Mouse (Mus musculus) kidney, adult 2 months (tissue): ENCODE results near the gene Col6a2. TPM values are rescaled to one million over a fixed set of nuclear protein-coding genes. Genes with fewer than 3 reads are reported as not detected.

Source experiments
- DNase-seq: peaks from one replicate; pipeline ENCODE4 v3.0.0; 2021
- H3K27ac ChIP-seq: fragments of 200-500 bp; 2 replicates; pipeline ENCODE4 v1.5.1; 2012; ENCODE audit warnings: low read depth, low read length, control low read depth, inconsistent platforms; ENCODE audit not compliant: insufficient read depth
- H3K27me3 ChIP-seq: fragments of 200-500 bp; replicated peaks from 2 replicates; pipeline ENCODE4 v1.6.1; 2012; ENCODE audit warnings: mild to moderate bottlenecking, moderate library complexity, low read length, inconsistent platforms; ENCODE audit not compliant: control insufficient read depth, insufficient read depth
- H3K36me3 ChIP-seq: fragments of 200-500 bp; 2 replicates; pipeline ENCODE4 v1.6.1; 2012; ENCODE audit warnings: mild to moderate bottlenecking, moderate library complexity, low read length, inconsistent platforms; ENCODE audit not compliant: control insufficient read depth, insufficient read depth
- H3K4me1 ChIP-seq: fragments of 200-500 bp; 2 replicates; pipeline ENCODE4 v1.6.1; 2011; ENCODE audit warnings: low read length; ENCODE audit not compliant: control insufficient read depth, insufficient read depth
- H3K4me3 ChIP-seq: fragments of 200-500 bp; 2 replicates; pipeline ENCODE4 v1.5.1; 2011; ENCODE audit warnings: mild to moderate bottlenecking, low read depth, low read length, control low read depth; ENCODE audit not compliant: insufficient read depth
- CTCF ChIP-seq: fragments of 200-500 bp; conservative IDR thresholded peaks from 2 replicates; pipeline ENCODE4 v1.5.1; 2011; ENCODE audit warnings: low read depth, mild to moderate bottlenecking, control low read depth, low read length, moderate library complexity, mixed read lengths; ENCODE audit not compliant: insufficient read depth, insufficient read length
- POLR2A ChIP-seq: fragments of 200-500 bp; IDR thresholded peaks from one replicate; pipeline ENCODE4 v1.6.1; 2011; ENCODE audit warnings: low read depth, low read length, control low read depth
- WGBS: fragments of 180-500 bp; shearing (Covaris S2); methylation state at CpG from one replicate; pipeline ENCODE4 v1.1.7; 2018; 5-methylcytosine and 5-hydroxymethylcytosine counted together
- polyA plus RNA-seq: library from polyadenylated mRNA; depleted of rRNA; stranded (reverse); fragments of >200 nt; gene quantifications from 2 replicates; pipeline ENCODE4 v1.2.3, GENCODE M21; 2012; rRNA removed

Gene Col6a2
- polyA plus RNA-seq: 23.4 and 28.7 TPM in 2 replicates

GRCm38 (mm10) chr10:76622928-76623680, at the start of gene Col6a2:
Gene Col6a2, minus strand, starts transcription at chr10:76623630.
- Histone ChIP-seq H3K36me3 (no peaks in the 10 kb centered on the region), H3K27ac (no peak within 1 kb of the TSS), H3K27me3 (no peaks in the 10 kb centered on the region), H3K4me3 (peak within 1 kb of the TSS; percentile 49), H3K4me1 (no peaks in the 10 kb centered on the region)
- DNase-seq: peak; percentile 83
- TF ChIP-seq CTCF (peak; percentile 36), POLR2A (no peak)
- WGBS: 6% methylated on average over 31 of the region's 31 CpGs

GRCm38 (mm10) chr10:76671939-76672338, 48.5 kb upstream of the Col6a2 start:
- H3K27me3 ChIP-seq: no peaks in the 10 kb centered on the region
- no peaks in the 10 kb centered on the region for H3K36me3 ChIP-seq
- no peaks in the 10 kb centered on the region for H3K4me1 ChIP-seq
- no peak for TF ChIP-seq CTCF
- TF ChIP-seq POLR2A: no peak
- H3K27ac ChIP-seq: no peak overlapping the region
- WGBS: 90% methylated on average over 9 of the region's 9 CpGs
- no peak for DNase-seq
- no peak overlapping the region for H3K4me3 ChIP-seq

- Histone ChIP-seq H3K36me3 (no peaks in the 10 kb centered on the region), H3K27ac (no peak overlapping the region), H3K4me3 (no peak overlapping the region), H3K4me1 (no peaks in the 10 kb centered on the region), H3K27me3 (no peaks in the 10 kb centered on the region)
- peak; percentile 21 for DNase-seq
- TF ChIP-seq POLR2A (no peak), CTCF (no peak)
- WGBS: 31% methylated on average over 7 of the region's 7 CpGs
These were observed 45.5 kb upstream of the Col6a2 start for GRCm38 (mm10) chr10:76668947-76669284.

GRCm38 (mm10) chr10:76668261-76668946, 45.0 kb upstream of the Col6a2 start:
- Histone ChIP-seq H3K27me3 (no peaks in the 10 kb centered on the region), H3K4me3 (no peak overlapping the region), H3K27ac (no peak overlapping the region), H3K4me1 (no peaks in the 10 kb centered on the region), H3K36me3 (no peaks in the 10 kb centered on the region)
- TF ChIP-seq POLR2A: no peak
- TF ChIP-seq CTCF: no peak
- WGBS: 81% methylated on average over 4 of the region's 4 CpGs
- DNase-seq: no peak

- no peak for TF ChIP-seq CTCF
- no peak for TF ChIP-seq POLR2A
- Histone ChIP-seq H3K27ac (no peak overlapping the region), H3K27me3 (no peaks in the 10 kb centered on the region), H3K36me3 (no peaks in the 10 kb centered on the region), H3K4me1 (no peaks in the 10 kb centered on the region), H3K4me3 (no peak overlapping the region)
- WGBS: 88% methylated on average over 1 of the region's 1 CpGs
- DNase-seq: no peak
These were observed 43.9 kb upstream of the Col6a2 start for GRCm38 (mm10) chr10:76667197-76667805.

GRCm38 (mm10) chr10:76665551-76665950, 42.1 kb upstream of the Col6a2 start:
- no peak for DNase-seq
- no peak overlapping the region for H3K27ac ChIP-seq
- 89% methylated on average over 11 of the region's 11 CpGs for WGBS

More at GRCm38 (mm10) chr10:76665551-76665950, 42.1 kb upstream of the Col6a2 start:
- TF ChIP-seq POLR2A: no peak
- no peak for TF ChIP-seq CTCF
- H3K4me3 ChIP-seq: no peak overlapping the region
- no peaks in the 10 kb centered on the region for H3K36me3 ChIP-seq
- no peaks in the 10 kb centered on the region for H3K4me1 ChIP-seq
- no peaks in the 10 kb centered on the region for H3K27me3 ChIP-seq
